Mouse (Mus musculus) G1E (cell line): Measurements from ENCODE around the gene Abt1. TPM values are rescaled to one million over a fixed set of nuclear protein-coding genes. Genes with fewer than 3 reads are reported as not detected.

ENCODE experiments used
- ATAC-seq: 2 replicates; pipeline ENCODE4 v1.8.0; 2016; ENCODE audit warnings: mild to moderate bottlenecking; ENCODE audit not compliant: insufficient number of reproducible peaks, poor library complexity, low FRiP score, severe bottlenecking; ENCODE audit errors: extremely low read depth
- DNase-seq: peaks from one replicate; pipeline ENCODE4 v3.0.0; 2012; ENCODE audit warnings: low spot score
- H3K27me3 ChIP-seq: 2 replicates; pipeline ENCODE4 v1.6.1; 2012; ENCODE audit warnings: mild to moderate bottlenecking, low read length, inconsistent platforms; ENCODE audit not compliant: insufficient read depth
- H3K36me3 ChIP-seq: replicated peaks from 2 replicates; pipeline ENCODE3; 2012; ENCODE audit warnings: mild to moderate bottlenecking, inconsistent platforms
- H3K4me1 ChIP-seq: 2 replicates; pipeline ENCODE4 v1.6.1; 2012; ENCODE audit warnings: low read depth, low read length, inconsistent platforms, mixed read lengths; ENCODE audit not compliant: insufficient read depth
- H3K4me3 ChIP-seq: 2 replicates; pipeline ENCODE4 v1.5.1; 2012; ENCODE audit warnings: low read depth, mild to moderate bottlenecking, inconsistent platforms, low read length, moderate library complexity, mixed read lengths
- H3K9me3 ChIP-seq: replicated peaks from 2 replicates; pipeline ENCODE4 v1.6.1; 2012; ENCODE audit warnings: inconsistent platforms
- CTCF ChIP-seq: IDR thresholded peaks from 2 replicates; pipeline ENCODE4 v1.5.1; 2012; ENCODE audit warnings: low read depth, low read length, inconsistent platforms, mixed read lengths
- GATA1 ChIP-seq: IDR thresholded peaks from 2 replicates; pipeline ENCODE4 v1.6.1; 2012; ENCODE audit warnings: borderline replicate concordance, low read length, inconsistent platforms, mixed read lengths
- GATA2 ChIP-seq: IDR thresholded peaks from 2 replicates; pipeline ENCODE4 v1.6.1; 2012; ENCODE audit warnings: low read depth, low read length, inconsistent platforms, borderline replicate concordance
- POLR2AphosphoS5 ChIP-seq: IDR thresholded peaks from 2 replicates; pipeline ENCODE4 v1.6.1; 2012; ENCODE audit warnings: low read depth, low read length, inconsistent platforms; ENCODE audit not compliant: insufficient replicate concordance
- TAL1 ChIP-seq: conservative IDR thresholded peaks from 2 replicates; pipeline ENCODE4 v1.6.1; 2012; ENCODE audit warnings: low read depth, low read length, inconsistent platforms, mixed read lengths
- polyA plus RNA-seq: library from polyadenylated mRNA; stranded (reverse); fragments of >175 nt; gene quantifications from 2 replicates; pipeline ENCODE4 v1.2.3, GENCODE M21; 2012
- total RNA-seq, 2 experiments: library from RNA; stranded (forward) in 1 of 2; stranded (reverse) in 1 of 2; fragments of 200-1000 nt in 1 of 2; fragments of >200 nt in 1 of 2; fragmentation: Nextera tagmentation in 1 of 2; gene quantifications; 2 replicates each; pipeline ENCODE4 v1.2.3; 2014 to 2017

Gene Abt1
- total and polyA plus RNA-seq, 3 experiments = 3.7 to 9.5 (median 6.9) TPM

DNA sequence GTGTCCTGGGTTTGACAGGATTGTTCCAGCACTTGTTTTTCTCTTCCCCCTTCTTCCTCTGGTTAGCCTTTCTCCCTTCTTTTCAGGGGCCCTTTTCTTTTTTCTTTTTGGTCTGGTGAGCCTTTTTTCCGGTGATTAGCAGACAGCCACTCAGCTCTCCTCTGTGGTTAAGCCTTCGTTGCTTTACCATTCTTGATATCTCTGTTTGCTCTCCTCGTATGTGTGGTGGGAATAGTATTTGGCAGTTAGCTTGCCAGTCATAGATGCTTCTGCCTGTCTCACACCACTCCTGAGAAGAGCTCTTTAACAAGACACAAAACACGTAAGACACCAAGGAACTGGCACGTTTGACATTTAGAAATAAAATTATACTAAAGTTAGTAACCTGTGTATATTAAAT is 20.8 kb upstream of the Abt1 start:
- TF ChIP-seq GATA2 = no peak
- TF ChIP-seq GATA1 = no peak
- no peak for TF ChIP-seq CTCF
- TF ChIP-seq POLR2AphosphoS5 = no peak
- no peak for TF ChIP-seq TAL1

DNA sequence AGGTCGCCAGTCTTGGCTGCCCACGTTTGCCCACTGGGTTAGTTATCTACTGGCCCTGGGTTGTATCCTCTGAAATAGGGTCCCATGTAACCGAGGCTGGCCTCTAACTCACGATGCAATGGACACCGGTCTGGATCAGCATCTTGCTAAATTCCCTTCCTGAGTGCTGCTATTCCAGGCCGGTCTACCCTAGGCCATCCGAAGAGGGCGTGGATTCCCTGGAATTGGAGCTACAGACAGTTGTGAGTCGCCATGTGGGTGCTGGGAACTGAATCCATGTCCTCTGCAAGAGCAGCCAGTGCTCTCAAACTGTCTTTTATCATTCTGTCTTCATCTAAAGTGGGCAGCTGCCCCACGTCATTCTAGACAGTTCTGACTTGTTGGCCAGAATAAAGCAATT is 16.2 kb upstream of the Abt1 start:
- Histone ChIP-seq H3K9me3 (no peaks in the 10 kb centered on the region), H3K27me3 (no peaks in the 10 kb centered on the region), H3K4me3 (no peak overlapping the region), H3K4me1 (peaks cover 41% of the 10 kb centered on the region), H3K36me3 (no peaks in the 10 kb centered on the region)
- ATAC-seq = no peak
- TF ChIP-seq GATA1 = no peak
- TF ChIP-seq CTCF = no peak
- no peak for TF ChIP-seq TAL1
- no peak for TF ChIP-seq GATA2
- no peak for TF ChIP-seq POLR2AphosphoS5
- no peak for DNase-seq

More for the DNA sequence above, 20.8 kb upstream of the Abt1 start:
- Histone ChIP-seq H3K27me3 (no peaks in the 10 kb centered on the region), H3K4me1 (peaks cover 45% of the 10 kb centered on the region), H3K36me3 (no peaks in the 10 kb centered on the region), H3K4me3 (peak overlapping the region; percentile 30; the same call in 1 of the 2 replicates), H3K9me3 (no peaks in the 10 kb centered on the region)
- ATAC-seq (no peak), DNase-seq (no peak)

- DNase-seq (no peak), ATAC-seq (no peak)
- H3K36me3 ChIP-seq = no peaks in the 10 kb centered on the region
- peaks cover 43% of the 10 kb centered on the region for H3K4me1 ChIP-seq
- H3K4me3 ChIP-seq = peak overlapping the region; percentile 60
- H3K9me3 ChIP-seq = no peaks in the 10 kb centered on the region
- TF ChIP-seq GATA1 (no peak), POLR2AphosphoS5 (no peak), GATA2 (no peak), TAL1 (no peak), CTCF (no peak)
- no peaks in the 10 kb centered on the region for H3K27me3 ChIP-seq
These were observed 14.9 kb upstream of the Abt1 start for GRCm38 (mm10) chr13:23438521-23438920.

GRCm38 (mm10) chr13:23437908-23438307 is 14.2 kb upstream of the Abt1 start:
- no peaks in the 10 kb centered on the region for H3K27me3 ChIP-seq
- H3K4me3 ChIP-seq = peak overlapping the region; percentile 67
- no peaks in the 10 kb centered on the region for H3K36me3 ChIP-seq
- H3K4me1 ChIP-seq = peaks cover 43% of the 10 kb centered on the region
- no peak for DNase-seq
- ATAC-seq = peak; percentile 31; the same call in 1 of the 2 replicates
- no peaks in the 10 kb centered on the region for H3K9me3 ChIP-seq
- TF ChIP-seq GATA2 (no peak), CTCF (no peak), GATA1 (no peak), TAL1 (no peak), POLR2AphosphoS5 (no peak)

GRCm38 (mm10) chr13:23436861-23437822 is 13.5 kb upstream of the Abt1 start:
- ATAC-seq (no peak), DNase-seq (no peak)
- Histone ChIP-seq H3K4me1 (peaks cover 40% of the 10 kb centered on the region), H3K9me3 (no peaks in the 10 kb centered on the region), H3K27me3 (no peaks in the 10 kb centered on the region), H3K36me3 (no peaks in the 10 kb centered on the region), H3K4me3 (peak overlapping the region; percentile 67)
- no peak for TF ChIP-seq TAL1
- no peak for TF ChIP-seq GATA2
- no peak for TF ChIP-seq GATA1
- no peak for TF ChIP-seq POLR2AphosphoS5
- no peak for TF ChIP-seq CTCF

DNA sequence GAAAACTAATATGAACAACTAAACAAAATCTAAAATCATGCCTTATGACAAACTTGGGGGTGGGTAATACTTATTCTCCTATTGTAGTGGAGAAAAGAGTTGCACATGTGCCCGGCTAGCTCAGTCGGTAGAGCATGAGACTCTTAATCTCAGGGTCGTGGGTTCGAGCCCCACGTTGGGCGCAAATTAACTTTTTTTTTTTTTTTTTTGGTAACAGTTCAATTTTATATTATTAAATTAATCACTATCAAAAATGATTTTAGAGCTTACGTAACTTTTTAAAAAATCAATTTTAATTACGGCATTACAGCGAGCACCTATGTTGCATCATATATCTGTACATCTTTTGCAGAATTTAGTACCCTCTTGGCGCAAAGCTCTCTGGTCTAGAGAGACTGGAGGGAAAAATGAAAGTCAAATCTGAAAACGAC is 12.6 kb upstream of the Abt1 start:
- Histone ChIP-seq H3K36me3 (no peaks in the 10 kb centered on the region), H3K27me3 (no peaks in the 10 kb centered on the region), H3K4me1 (peaks cover 38% of the 10 kb centered on the region), H3K4me3 (peak overlapping the region; percentile 69; the same call in 1 of the 2 replicates), H3K9me3 (no peaks in the 10 kb centered on the region)
- ATAC-seq = no peak
- TF ChIP-seq TAL1 (no peak), POLR2AphosphoS5 (no peak), GATA1 (no peak), GATA2 (no peak), CTCF (no peak)
- no peak for DNase-seq
